In the genomic region with DNA sequence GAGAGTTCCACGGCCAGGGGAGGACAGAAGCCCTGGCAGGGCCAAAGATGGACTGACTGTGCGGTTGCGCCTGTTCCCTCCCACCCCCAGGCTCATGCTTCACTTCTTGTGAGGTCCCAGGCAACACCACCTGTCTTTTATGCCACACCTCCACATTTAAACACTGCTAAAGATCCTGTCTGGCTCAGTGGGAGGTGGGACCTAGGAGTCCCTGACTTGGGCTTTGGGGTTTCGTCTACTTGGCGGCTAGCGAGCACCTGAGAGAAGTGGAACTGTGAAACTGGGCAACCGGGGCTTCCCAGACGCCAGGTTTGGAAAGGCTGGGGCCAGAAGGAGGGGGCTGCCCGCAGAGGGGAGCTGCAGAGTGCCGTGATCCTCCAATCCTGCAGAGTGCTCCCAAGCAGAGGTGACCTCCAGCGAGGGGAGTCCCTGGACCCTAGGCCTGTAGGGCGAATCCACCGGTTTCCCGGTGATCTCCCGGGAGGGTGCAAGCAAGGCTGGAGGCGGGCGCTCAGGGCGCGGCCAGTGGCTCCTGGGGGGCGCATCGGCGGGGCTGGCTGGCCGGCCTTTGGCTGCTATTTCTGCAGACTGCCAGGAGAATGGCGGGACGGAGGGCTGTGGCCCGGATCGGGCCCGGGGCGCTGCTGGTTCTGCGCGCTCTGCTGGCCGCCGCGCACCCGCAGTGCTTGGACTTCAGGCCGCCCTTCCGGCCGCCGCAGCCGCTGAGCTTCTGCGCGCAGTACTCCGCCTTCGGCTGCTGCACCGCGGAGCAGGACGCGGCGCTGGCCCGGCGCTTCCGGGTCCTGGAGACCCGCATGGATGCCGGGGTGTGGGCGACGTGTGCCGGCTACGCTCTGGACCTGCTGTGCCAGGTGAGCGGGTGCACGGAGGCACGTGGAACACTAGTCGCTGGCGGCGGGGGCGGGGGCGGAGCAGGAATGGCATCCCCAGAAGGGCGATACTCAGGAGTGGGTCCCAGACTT, we compare ENCODE assay signal across 9 mouse cellular contexts. TPM values are rescaled to one million over a fixed set of nuclear protein-coding genes. Genes with fewer than 3 reads are reported as not detected.
A peak's percentile ranks its signal among the peaks of the same experiment; 100 is the strongest.
DNase-seq lines count a peak whose midpoint lies in the region; ATAC-seq and TF ChIP-seq lines count a peak whose summit lies in the region.
"Had no signal": no experiment of that assay in that cellular context is flagged by ENCODE, and none has a peak within 500 bp of the region (broad histone marks: within the 10 kb centered on the region; RNA-seq: fewer than 3 reads in every experiment).

Gene Hhipl1, plus strand, starts transcription at position 459 of the 983 bp plus-strand sequence.

- no peak for TF ChIP-seq CTCF in forebrain, postnatal 0 days (IDR thresholded peaks at IDR 0.05; ENCODE audit: low read depth)
- TF ChIP-seq CTCF in stomach, postnatal 0 days (IDR thresholded peaks at IDR 0.05; ENCODE audit: low read depth) = peak; percentile 26; the same call in 1 of the 2 replicates

- H3K27ac ChIP-seq in forebrain, postnatal 0 days (ENCODE audit: low read depth, low read length) = no peak within 1 kb of the TSS
- H3K27ac ChIP-seq in intestine, embryonic 16.5 days (ENCODE audit: low read length) = no peak within 1 kb of the TSS
- H3K27ac ChIP-seq in lung, embryonic 16.5 days (ENCODE audit: low read length) = no peak within 1 kb of the TSS
- H3K27ac ChIP-seq in stomach, postnatal 0 days (replicated peaks) = no peak within 1 kb of the TSS; the same call in 1 of the 2 replicates
- H3K27ac ChIP-seq: macrophage had no signal

- H3K9ac ChIP-seq in forebrain, postnatal 0 days = peak within 1 kb of the TSS; percentile 70
- peak within 1 kb of the TSS; percentile 84 for H3K9ac ChIP-seq in intestine, embryonic 16.5 days (ENCODE audit: low read depth, low read length)
- peak within 1 kb of the TSS; percentile 85 for H3K9ac ChIP-seq in lung, embryonic 16.5 days (ENCODE audit: low read length)
- H3K9ac ChIP-seq in stomach, postnatal 0 days (ENCODE audit: low read length) = peak within 1 kb of the TSS; percentile 73

- H3K9me3 ChIP-seq in forebrain, postnatal 0 days (ENCODE audit: low read length) = no peaks in the 10 kb centered on the region
- H3K9me3 ChIP-seq in intestine, embryonic 16.5 days (ENCODE audit: control insufficient read depth, low read length) = no peaks in the 10 kb centered on the region
- H3K9me3 ChIP-seq in lung, embryonic 16.5 days (ENCODE audit: control insufficient read depth, low read length) = no peaks in the 10 kb centered on the region
- H3K9me3 ChIP-seq in stomach, postnatal 0 days (ENCODE audit: control insufficient read depth, low read length) = no peaks in the 10 kb centered on the region

- no peak for TF ChIP-seq EP300 in stomach, postnatal 0 days (optimal IDR thresholded peaks at IDR 0.05)

- ATAC-seq in forebrain, postnatal 0 days = peak; percentile 67
- peak; percentile 69 for ATAC-seq in intestine, embryonic 16.5 days
- peak; percentile 66 for ATAC-seq in lung, embryonic 16.5 days (ENCODE audit: low read depth)
- peak; percentile 49 for ATAC-seq in stomach, postnatal 0 days (ENCODE audit: low FRiP score, low TSS enrichment)

- H3K36me3 ChIP-seq in forebrain, postnatal 0 days (ENCODE audit: insufficient read depth) = no peaks in the 10 kb centered on the region
- no peaks in the 10 kb centered on the region for H3K36me3 ChIP-seq in intestine, embryonic 16.5 days (ENCODE audit: control insufficient read depth, insufficient read depth, low read length)
- no peaks in the 10 kb centered on the region for H3K36me3 ChIP-seq in lung, embryonic 16.5 days (ENCODE audit: control insufficient read depth, insufficient read depth, low read length)
- H3K36me3 ChIP-seq in stomach, postnatal 0 days (ENCODE audit: control insufficient read depth, insufficient read depth, low read length) = no peaks in the 10 kb centered on the region

- 5% methylated on average over 60 of the region's 67 CpGs for WGBS in forebrain, postnatal 0 days
- 3% methylated on average over 67 of the region's 67 CpGs for WGBS in intestine, embryonic 16.5 days
- 2% methylated on average over 67 of the region's 67 CpGs for WGBS in lung, embryonic 16.5 days
- WGBS in stomach, postnatal 0 days = 4% methylated on average over 62 of the region's 67 CpGs

- peak within 1 kb of the TSS; percentile 99 for H3K4me2 ChIP-seq in forebrain, postnatal 0 days (ENCODE audit: low read depth)
- H3K4me2 ChIP-seq in intestine, embryonic 16.5 days (ENCODE audit: low read depth, low read length) = peak within 1 kb of the TSS; percentile 98
- peak within 1 kb of the TSS; percentile 99 for H3K4me2 ChIP-seq in lung, embryonic 16.5 days (ENCODE audit: low read depth, low read length)
- H3K4me2 ChIP-seq in stomach, postnatal 0 days (replicated peaks; ENCODE audit: low read depth) = peak within 1 kb of the TSS; percentile 100

- H3K4me3 ChIP-seq in forebrain, postnatal 0 days (ENCODE audit: low read depth, low read length) = peak within 1 kb of the TSS; percentile 58
- H3K4me3 ChIP-seq in intestine, embryonic 16.5 days (ENCODE audit: low read length) = peak within 1 kb of the TSS; percentile 65
- peak within 1 kb of the TSS; percentile 61 for H3K4me3 ChIP-seq in lung, embryonic 16.5 days (ENCODE audit: low read length)
- peak within 1 kb of the TSS; percentile 58 for H3K4me3 ChIP-seq in stomach, postnatal 0 days (ENCODE audit: low read depth, low read length)

- 0 out of 2 replicates have a peak, but pooled peaks cover 6% of the 10 kb centered on the region for H3K4me1 ChIP-seq in forebrain, postnatal 0 days (ENCODE audit: insufficient read depth)
- peaks cover 5% of the 10 kb centered on the region; the same call in 1 of the 2 replicates for H3K4me1 ChIP-seq in intestine, embryonic 16.5 days (ENCODE audit: control insufficient read depth, insufficient read depth, low read length)
- H3K4me1 ChIP-seq in lung, embryonic 16.5 days (replicated peaks; ENCODE audit: control insufficient read depth, insufficient read depth, low read length) = peaks cover 6% of the 10 kb centered on the region
- peaks cover 3% of the 10 kb centered on the region; the same call in 1 of the 2 replicates for H3K4me1 ChIP-seq in stomach, postnatal 0 days (replicated peaks; ENCODE audit: control insufficient read depth, insufficient read depth)

- no peaks in the 10 kb centered on the region for H3K27me3 ChIP-seq in forebrain, postnatal 0 days (ENCODE audit: insufficient read depth, low read length)
- H3K27me3 ChIP-seq in intestine, embryonic 16.5 days (replicated peaks; ENCODE audit: control insufficient read depth, insufficient read depth, low read length) = no peaks in the 10 kb centered on the region; the same call in 1 of the 2 replicates
- H3K27me3 ChIP-seq in lung, embryonic 16.5 days (ENCODE audit: control insufficient read depth, insufficient read depth, low read depth, low read length) = peaks cover 6% of the 10 kb centered on the region
- no peaks in the 10 kb centered on the region; the same call in 1 of the 2 replicates for H3K27me3 ChIP-seq in stomach, postnatal 0 days (ENCODE audit: control insufficient read depth, insufficient read depth, low read length)

- DNase-seq in kidney, adult 18-20 months = peak; percentile 55
- DNase-seq in kidney, adult 11 months = no peak
- DNase-seq in ZHBTc4 (ENCODE audit: low read depth, low spot score) = peak; percentile 54
- peak; percentile 55 for DNase-seq in forebrain, postnatal 0 days
- peak; percentile 63 for DNase-seq in stomach, postnatal 0 days (ENCODE audit: low spot score)
- DNase-seq in cerebellum, postnatal 36 days = no peak

RNA-seq across cellular contexts. Expression of gene Hhipl1, which starts in this region (rescaled TPM):
- total RNA-seq in forebrain, postnatal 0 days (2014; rRNA removed) = 3.9 and 5.2 TPM in 2 replicates
- polyA plus RNA-seq in forebrain, postnatal 0 days (2015; fragmentation: Nextera tagmentation; extraction: Ambion mirVana) = 1.1 and 1.5 TPM in 2 replicates
- polyA plus RNA-seq in intestine, embryonic 16.5 days (2015; fragmentation: Nextera tagmentation; extraction: Ambion mirVana) = 0.43 and 0.53 TPM in 2 replicates
- 0.88 and 0.91 TPM in 2 replicates for polyA plus RNA-seq in lung, embryonic 16.5 days (2015; fragmentation: Nextera tagmentation; extraction: Ambion mirVana)
- 0.23 and 0.24 TPM in 2 replicates for polyA plus RNA-seq in stomach, postnatal 0 days (2015; fragmentation: Nextera tagmentation; extraction: Ambion mirVana)
- polyA plus RNA-seq: macrophage had no signal

Comparison
In these comparisons a context has a peak if more than half of its experiments do, and no peak if none do; other contexts are left out.
1. DNase-seq: peak in kidney, adult 18-20 months (single experiment), ZHBTc4 (single experiment) and forebrain, postnatal 0 days (single experiment); none in kidney, adult 11 months (single experiment) and cerebellum, postnatal 36 days (0 of 2).
2. Peak in ATAC-seq, H3K4me3 ChIP-seq, H3K9ac ChIP-seq and H3K4me2 ChIP-seq in intestine, embryonic 16.5 days; RNA of the gene not detected or under 1 TPM.
3. Peak in ATAC-seq, H3K4me3 ChIP-seq, H3K9ac ChIP-seq and H3K4me2 ChIP-seq in lung, embryonic 16.5 days; RNA of the gene not detected or under 1 TPM.
4. Peak in DNase-seq, ATAC-seq, H3K4me3 ChIP-seq, H3K9ac ChIP-seq and H3K4me2 ChIP-seq in stomach, postnatal 0 days; RNA of the gene not detected or under 1 TPM.
5. Peak in every context shown above with its lines, with median percentiles within 50 percentile points of each other: ATAC-seq, H3K4me2 ChIP-seq, H3K4me3 ChIP-seq and H3K9ac ChIP-seq.